Mouse (Mus musculus): ENCODE data around the gene Atp6v1g2.
A peak's percentile ranks its signal among the peaks of the same experiment; 100 is the strongest.

The Atp6v1g2 gene

DNA sequence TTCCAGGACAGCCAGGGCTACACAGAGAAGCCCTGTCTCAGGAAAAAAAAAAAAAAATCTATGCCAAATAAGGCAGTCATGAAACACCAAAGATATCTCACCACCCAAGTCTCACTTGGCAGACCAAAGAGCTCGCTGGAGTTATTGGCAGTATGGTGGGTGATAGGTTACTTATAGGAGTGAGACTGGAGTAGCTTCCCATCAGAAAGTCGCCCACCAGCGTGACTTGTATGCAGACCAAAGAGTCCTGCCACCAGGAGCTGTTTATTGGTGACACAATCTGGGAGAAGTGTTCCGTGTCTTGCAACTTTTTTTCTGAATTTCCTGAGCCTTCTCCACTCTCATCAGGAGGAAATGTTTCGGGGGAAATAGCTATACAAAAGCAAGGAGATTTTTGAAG lies 6.2 kb downstream of the Atp6v1g2 start:
- no peak for DNase-seq

- peak; percentile 38 to 73 for DNase-seq
Observed at GRCm38 (mm10) chr17:35240384-35241304, 7.2 kb downstream of the Atp6v1g2 start.

- DNase-seq, result peak; percentile 93 to 98
Observed at GRCm38 (mm10) chr17:35241305-35242014, 8.0 kb downstream of the Atp6v1g2 start, which contains the start of gene Ddx39b. Gene Ddx39b, plus strand, starts transcription at chr17:35241746.

- peak; percentile 73 to 89 for DNase-seq
Observed at GRCm38 (mm10) chr17:35242015-35242941, 8.8 kb downstream of the Atp6v1g2 start.

DNA sequence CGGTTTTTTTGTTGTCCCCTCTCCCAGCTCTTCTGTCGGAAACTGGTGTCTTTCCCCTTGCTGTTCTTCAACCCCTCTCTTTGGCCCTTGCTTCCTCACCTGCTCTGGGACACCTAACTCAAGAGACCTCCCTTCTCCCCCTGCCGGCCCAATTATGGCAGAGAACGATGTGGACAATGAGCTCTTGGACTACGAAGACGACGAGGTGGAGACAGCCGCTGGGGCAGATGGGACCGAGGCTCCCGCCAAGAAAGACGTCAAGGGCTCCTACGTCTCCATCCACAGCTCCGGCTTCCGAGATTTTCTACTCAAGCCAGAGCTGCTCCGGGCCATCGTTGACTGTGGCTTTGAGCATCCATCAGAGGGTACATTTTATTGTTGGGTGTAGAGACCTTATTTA lies 9.6 kb downstream of the Atp6v1g2 start:
- peak; percentile 48 to 78 for DNase-seq

- DNase-seq, result no peak
Observed at GRCm38 (mm10) chr17:35244999-35245398, 11.5 kb downstream of the Atp6v1g2 start.

DNA sequence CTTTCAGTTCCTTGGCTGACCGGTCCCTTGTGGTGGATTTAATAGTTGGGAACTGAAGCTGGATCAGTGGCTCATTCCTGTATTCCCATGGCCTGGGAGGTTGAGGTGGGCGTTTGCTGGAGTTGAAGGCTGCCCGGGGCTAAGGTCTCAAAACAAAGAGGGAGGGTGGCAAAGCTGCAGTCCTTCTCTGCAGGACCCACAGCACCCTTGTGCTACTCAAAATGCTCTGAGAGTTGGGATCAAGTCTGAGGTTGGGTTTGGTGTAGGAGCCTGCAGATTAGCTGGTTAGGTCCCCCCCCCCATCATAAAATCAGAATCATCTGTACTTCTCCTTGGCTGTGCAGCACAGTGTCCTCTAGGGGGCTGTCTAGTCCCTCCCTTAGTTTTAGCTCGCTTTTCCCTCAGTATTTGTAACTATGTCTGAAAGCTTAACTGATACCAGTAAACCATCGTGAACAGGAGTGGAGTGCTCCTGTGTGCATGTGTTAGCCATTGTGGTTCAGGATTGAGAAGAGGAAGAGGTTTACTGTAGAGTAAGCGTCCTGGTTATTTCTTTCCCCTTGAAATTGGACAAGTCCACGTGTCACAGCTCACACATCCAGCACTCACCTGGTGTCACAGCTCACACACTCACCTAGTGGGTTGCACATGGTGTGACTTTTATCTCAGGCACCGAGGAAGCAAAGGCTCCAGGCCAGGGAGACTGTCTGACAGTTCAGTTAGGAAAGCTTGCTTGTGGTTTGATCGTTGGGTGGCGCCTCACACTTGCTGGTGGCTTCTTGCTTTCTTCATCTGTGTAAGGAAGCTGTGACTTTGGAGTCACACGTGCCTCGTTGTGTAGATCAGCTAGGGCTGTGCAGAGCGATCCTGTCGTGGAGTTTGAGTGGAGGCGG lies 12.5 kb downstream of the Atp6v1g2 start:
- peak in 1 of 2 experiments; percentile 38 for DNase-seq

GRCm38 (mm10) chr17:35247144-35247543 lies 13.7 kb downstream of the Atp6v1g2 start:
- DNase-seq, result peak; percentile 44 to 83

- no peak for DNase-seq
Observed at GRCm38 (mm10) chr17:35248986-35249385, 15.5 kb downstream of the Atp6v1g2 start.

DNA sequence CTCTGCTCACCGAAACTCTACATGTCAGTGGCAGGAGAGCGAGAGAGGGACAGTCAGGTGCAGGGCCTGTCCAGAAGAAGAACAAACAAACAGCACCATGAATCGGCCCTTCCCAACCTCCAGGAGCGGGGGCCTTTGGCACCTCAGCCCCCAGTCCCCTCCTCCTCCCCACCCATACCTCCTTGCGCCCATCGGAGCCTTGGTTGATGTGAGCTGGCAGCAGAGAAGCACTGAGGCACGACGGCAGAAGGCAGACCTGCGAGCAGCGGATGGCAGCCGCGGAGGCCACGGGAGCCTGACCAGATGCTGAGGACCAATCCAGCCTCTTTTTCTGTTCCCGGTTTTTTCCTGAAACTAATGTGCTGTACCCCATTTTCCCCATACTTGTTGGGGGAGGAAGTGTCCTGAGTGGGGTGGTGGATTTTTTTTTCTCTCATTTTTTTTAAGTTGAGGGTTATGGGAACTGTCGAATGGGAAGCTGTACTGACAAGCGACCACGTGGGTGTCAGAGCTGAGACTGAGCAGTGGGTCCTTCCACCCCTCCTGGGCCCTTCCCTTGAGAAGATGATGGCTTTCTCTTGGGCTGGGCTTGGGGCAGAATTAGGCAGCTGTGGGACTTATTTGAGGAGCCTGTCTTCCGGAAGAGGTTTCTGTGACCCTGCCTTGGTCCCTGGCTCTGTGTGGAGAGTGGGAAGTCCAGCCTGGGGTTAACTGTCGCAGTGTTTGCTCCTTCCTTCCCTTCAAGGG lies 16.2 kb downstream of the Atp6v1g2 start:
- DNase-seq, result no peak

DNA sequence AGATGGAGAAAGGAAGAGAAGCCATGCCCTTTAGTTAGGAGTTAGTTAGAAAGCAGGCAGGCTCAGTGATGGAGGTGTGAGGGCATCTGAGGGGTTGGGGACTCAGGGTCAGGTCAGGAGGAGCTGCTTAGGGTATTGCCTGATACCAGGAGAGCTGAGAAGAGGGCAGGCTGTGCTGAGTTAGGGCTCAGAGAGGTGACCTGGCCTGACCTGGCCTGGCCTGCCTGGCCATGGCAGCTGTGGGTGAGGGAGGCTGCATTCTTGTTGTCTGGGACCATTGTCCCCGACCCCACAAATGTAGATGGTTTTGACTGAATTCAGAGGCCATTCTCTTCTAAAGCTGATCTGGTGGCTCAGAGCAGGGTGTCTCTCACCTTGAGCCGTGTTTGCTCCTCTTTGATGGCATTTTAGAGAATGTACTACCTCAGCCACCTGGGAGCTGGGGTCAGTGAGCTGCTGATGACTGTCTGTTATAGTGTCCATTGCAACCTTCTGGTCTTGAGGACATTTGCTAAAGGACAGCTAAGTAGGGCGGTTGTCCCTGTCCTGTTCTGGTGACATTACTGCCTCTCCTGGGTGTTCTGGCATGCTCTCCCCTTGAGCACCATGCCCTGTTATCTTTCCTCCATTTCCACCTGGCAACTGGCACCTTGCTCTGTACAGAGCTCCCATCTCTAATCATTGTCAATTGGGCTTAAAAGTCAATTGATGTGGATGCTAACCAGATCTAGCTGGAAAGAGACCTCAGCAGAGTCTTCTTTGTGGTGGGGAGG lies 17.1 kb downstream of the Atp6v1g2 start:
- DNase-seq, result no peak

DNA sequence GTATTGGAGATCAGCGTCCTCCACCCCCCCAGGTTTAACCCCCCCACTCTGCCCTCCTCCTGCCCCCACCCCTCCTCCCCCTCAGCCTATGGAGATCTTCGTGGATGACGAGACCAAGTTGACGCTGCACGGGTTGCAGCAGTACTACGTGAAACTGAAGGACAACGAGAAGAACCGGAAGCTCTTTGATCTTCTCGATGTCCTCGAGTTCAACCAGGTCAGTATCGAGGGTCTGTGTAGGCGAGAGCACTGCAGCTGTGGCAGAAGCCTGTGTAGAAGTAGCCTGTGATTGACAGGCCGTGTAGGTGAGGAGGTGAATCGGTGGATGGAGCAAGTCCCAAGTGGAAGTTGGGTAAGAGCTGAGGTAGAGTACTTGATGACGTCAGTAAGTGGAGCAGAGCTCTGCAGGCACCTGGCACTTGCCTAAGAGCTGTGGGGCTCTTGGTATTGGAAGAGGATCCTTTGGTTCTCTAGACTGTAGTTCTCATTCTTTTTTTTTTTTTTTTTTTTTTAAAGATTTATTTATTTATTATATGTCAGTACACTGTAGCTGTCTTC lies 17.8 kb downstream of the Atp6v1g2 start:
- DNase-seq, result no peak

DNA sequence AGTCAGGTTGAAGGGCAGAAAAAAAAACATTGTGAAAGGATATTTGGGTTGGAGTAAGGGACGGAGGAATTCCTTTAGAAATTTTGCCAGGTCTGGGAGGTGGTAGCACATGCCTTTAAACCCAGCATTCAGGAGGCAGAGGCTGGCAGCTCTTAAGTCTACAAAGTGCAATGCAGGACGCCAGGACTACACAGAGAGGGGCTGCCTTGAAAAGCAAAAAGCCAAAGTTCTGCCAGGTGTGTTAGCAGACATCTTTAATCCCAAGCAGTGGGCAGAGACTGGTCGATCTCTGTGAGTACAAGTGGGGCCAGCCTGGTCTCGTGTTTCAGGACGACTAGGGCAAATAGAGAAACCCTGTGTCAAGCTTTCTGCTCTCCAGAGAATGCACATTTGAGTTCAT lies 18.5 kb downstream of the Atp6v1g2 start:
- no peak for DNase-seq

- peak in 1 of 2 experiments; percentile 47 for DNase-seq
Observed at GRCm38 (mm10) chr17:35252619-35253292, 19.3 kb downstream of the Atp6v1g2 start.

DNA sequence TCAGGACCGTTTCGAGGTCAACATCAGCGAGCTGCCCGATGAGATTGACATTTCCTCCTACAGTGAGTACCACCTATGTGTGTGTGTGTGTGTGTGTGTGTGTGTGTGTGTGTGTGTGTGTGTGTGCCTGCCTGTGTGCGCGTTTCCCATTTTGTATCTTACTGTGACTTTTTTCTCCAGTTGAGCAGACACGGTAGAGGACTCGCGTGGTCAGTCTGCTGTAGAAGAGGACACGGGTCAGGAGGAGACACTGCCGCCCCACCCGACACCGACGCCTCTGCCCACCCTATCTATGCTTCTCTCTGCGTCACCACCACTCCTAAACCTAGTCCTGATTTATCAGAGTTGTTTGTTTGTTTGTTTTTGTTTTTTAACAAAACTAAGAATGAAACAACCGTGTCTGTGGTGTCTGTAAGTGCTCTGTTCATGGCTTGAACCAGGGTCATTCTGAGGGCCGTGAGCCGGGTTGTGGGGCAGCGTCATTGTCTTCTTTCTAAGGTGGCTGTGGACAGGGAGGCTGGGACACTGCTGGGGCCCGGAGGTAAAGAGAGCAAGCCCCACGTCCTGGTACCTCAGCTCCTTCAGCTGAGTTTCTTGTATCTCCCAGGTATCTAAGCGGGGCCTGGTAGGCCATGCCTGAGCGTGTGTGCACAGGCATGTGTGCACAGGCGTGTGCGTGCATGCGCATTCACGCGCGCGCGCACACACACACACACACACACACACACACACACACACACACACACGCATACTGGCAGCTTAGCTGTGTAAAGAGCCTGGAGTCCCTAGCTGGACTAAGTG lies 20.0 kb downstream of the Atp6v1g2 start:
- DNase-seq, result peak in 1 of 2 experiments; percentile 39

GRCm38 (mm10) chr17:35254241-35255098 lies 21.0 kb downstream of the Atp6v1g2 start:
- peak; percentile 81 to 83 for DNase-seq

DNA sequence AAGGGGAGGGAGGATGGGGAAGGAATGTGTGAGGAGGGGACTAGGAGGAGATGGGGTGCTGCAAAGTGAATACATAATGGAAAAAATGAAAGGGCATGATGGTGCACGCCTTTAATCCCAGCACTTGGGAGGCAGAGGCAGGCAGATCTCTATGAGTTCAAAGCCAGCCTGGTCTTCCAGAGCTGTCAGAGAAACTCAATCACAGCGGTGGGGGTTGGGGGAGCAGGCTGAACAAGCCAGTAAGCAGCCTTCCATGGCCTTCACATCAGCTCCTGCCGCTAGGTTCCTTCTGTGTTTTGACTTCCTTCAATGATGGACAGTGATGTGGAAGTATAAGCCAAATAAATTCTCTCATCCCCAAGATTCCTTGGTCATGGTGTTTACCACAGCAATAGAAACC lies 21.8 kb downstream of the Atp6v1g2 start:
- DNase-seq, result peak in 1 of 2 experiments; percentile 30
